Mouse (Mus musculus) gastrocnemius, adult 2 months (tissue): ENCODE data around the gene Dhrs7c. TPM values are rescaled to one million over a fixed set of nuclear protein-coding genes. Genes with fewer than 3 reads are reported as not detected.

ENCODE experiments used
- DNase-seq: peaks from one replicate; pipeline ENCODE4 v3.0.0; 2022
- H3K27ac ChIP-seq: fragments of 200-600 bp; 2 replicates; pipeline ENCODE4 v1.8.1; 2022; ENCODE audit warnings: mild to moderate bottlenecking
- H3K4me3 ChIP-seq: fragments of 200-600 bp; 2 replicates; pipeline ENCODE4 v1.8.1; 2022; ENCODE audit warnings: mild to moderate bottlenecking, moderate library complexity
- CTCF ChIP-seq: fragments of 200-600 bp; IDR thresholded peaks from 2 replicates; pipeline ENCODE4 v1.8.1; 2022; ENCODE audit warnings: antibody characterized with exemption, mild to moderate bottlenecking, moderate library complexity
- intact Hi-C: fragments of 180-260 bp; cut with DNase I; formaldehyde crosslinking; loops from one replicate; pipeline ENCODE4 v1.15.1; 2025
- total RNA-seq, 2 experiments: library from RNA; stranded (reverse); gene quantifications; 2 replicates each; pipeline ENCODE4 v1.2.3; 2021

The Dhrs7c gene
- total RNA-seq, 2 experiments from 2014 or later, result 338 to 397 TPM

- intact Hi-C loops, result loop anchor here (1.0 kb wide), 1 partner anchor 36 kb away; no protein-coding TSS in a partner anchor
- Histone ChIP-seq H3K27ac (no peak overlapping the region), H3K4me3 (no peak overlapping the region)
- DNase-seq, result peak; percentile 56
- TF ChIP-seq CTCF, result peak; percentile 65
Observed at GRCm38 (mm10) chr11:67855035-67855434, 57.0 kb downstream of the Dhrs7c start.

- intact Hi-C loops, result no loop called here
- DNase-seq, result no peak
- H3K4me3 ChIP-seq, result no peak overlapping the region
- no peak for TF ChIP-seq CTCF
- H3K27ac ChIP-seq, result no peak overlapping the region
Observed at GRCm38 (mm10) chr11:67858518-67858917, 60.5 kb downstream of the Dhrs7c start.

- no peak for TF ChIP-seq CTCF
- DNase-seq, result no peak
- intact Hi-C loops, result no loop called here
- Histone ChIP-seq H3K4me3 (no peak overlapping the region), H3K27ac (0 out of 2 replicates have a peak overlapping the region, but pooled peaks have one; percentile 17)
Observed at GRCm38 (mm10) chr11:67860743-67861398, 62.9 kb downstream of the Dhrs7c start.

GRCm38 (mm10) chr11:67861399-67861838, 63.4 kb downstream of the Dhrs7c start:
- TF ChIP-seq CTCF, result no peak
- DNase-seq, result no peak
- H3K4me3 ChIP-seq, result no peak overlapping the region
- 0 out of 2 replicates have a peak overlapping the region, but pooled peaks have one; percentile 17 for H3K27ac ChIP-seq
- intact Hi-C loops, result no loop called here

- DNase-seq, result no peak
- no peak overlapping the region for H3K27ac ChIP-seq
- intact Hi-C loops, result no loop called here
- no peak; the same call in 1 of the 2 replicates for TF ChIP-seq CTCF
- H3K4me3 ChIP-seq, result no peak overlapping the region
Observed at GRCm38 (mm10) chr11:67865100-67865499, 67.1 kb downstream of the Dhrs7c start.

Other genes starting within 250 kb of the Dhrs7c start
- not detected for gene Rcvrn, start 102.9 kb upstream of the Dhrs7c start, total RNA-seq
- gene Glp2r, start 27.0 kb upstream of the Dhrs7c start, total RNA-seq, result under 1 TPM; 0.20 to 0.77 TPM
- not detected for gene Gsg1l2, start 23.6 kb upstream of the Dhrs7c start, total RNA-seq
- under 1 TPM; 0.15 to 0.25 TPM for gene Usp43, start 124.0 kb downstream of the Dhrs7c start, total RNA-seq
- gene Cfap52, start 167.5 kb downstream of the Dhrs7c start, total RNA-seq, result 1 to 10 TPM; 4.3 to 4.9 TPM
- gene Stx8, start 168.0 kb downstream of the Dhrs7c start, total RNA-seq, result 10 to 100 TPM; 21.0 to 25.9 TPM